Mouse (Mus musculus) liver, embryonic 14.5 days (tissue): Measurements from ENCODE around the gene Plek2.

Experiments
- CTCF ChIP-seq: IDR thresholded peaks from 2 replicates; pipeline ENCODE4 v1.5.1; 2016; ENCODE audit warnings: antibody characterized with exemption, low read depth, control low read depth
- EP300 ChIP-seq: IDR thresholded peaks from 2 replicates; pipeline ENCODE4 v1.6.1; 2016; ENCODE audit warnings: antibody characterized with exemption, low read depth

- TF ChIP-seq CTCF = no peak
- TF ChIP-seq EP300 = no peak
Measured at GRCm38 (mm10) chr12:78848246-78848645, 58.5 kb downstream of the Plek2 start.
